9 mouse cellular contexts compared by ENCODE assay signal in the genomic region with DNA sequence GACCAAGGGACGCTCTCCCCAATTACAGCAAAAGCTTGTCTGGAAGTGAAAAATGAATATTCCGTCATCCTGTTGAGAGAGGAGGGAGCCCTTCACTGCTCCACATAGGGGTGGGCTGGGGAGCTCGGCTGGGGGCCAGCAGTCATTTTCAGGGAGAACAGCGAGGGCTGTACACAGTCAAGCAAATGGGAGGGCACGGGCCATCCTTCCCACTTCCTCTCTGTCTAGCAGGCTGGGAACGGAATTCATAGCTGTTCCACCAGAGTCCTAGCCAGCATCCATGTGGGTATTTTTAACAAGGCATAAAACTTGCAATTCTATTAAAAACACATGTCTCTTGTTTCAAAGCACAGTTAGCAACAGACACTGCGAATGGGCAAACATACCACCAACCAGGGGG. TPM values are rescaled to one million over a fixed set of nuclear protein-coding genes. Genes with fewer than 3 reads are reported as not detected.
A peak's percentile ranks its signal among the peaks of the same experiment; 100 is the strongest.
DNase-seq lines count a peak whose midpoint lies in the region; ATAC-seq lines count a peak whose summit lies in the region.
"Had no signal": no experiment of that assay in that cellular context is flagged by ENCODE, and none has a peak within 500 bp of the region (broad histone marks: within the 10 kb centered on the region; RNA-seq: fewer than 3 reads in every experiment).

No protein-coding gene starts in this region.

- no peak overlapping the region for H3K4me3 ChIP-seq in heart, embryonic 13.5 days
- H3K4me3 ChIP-seq in midbrain, embryonic 15.5 days = no peak overlapping the region

- peaks cover 7% of the 10 kb centered on the region for H3K9me3 ChIP-seq in heart, embryonic 13.5 days
- no peaks in the 10 kb centered on the region for H3K9me3 ChIP-seq in midbrain, embryonic 15.5 days

- 51% methylated on average over 7 of the region's 7 CpGs for WGBS in heart, embryonic 13.5 days
- WGBS in midbrain, embryonic 15.5 days = 76% methylated on average over 7 of the region's 7 CpGs

- H3K27me3 ChIP-seq in heart, embryonic 13.5 days (replicated peaks) = no peaks in the 10 kb centered on the region
- no peaks in the 10 kb centered on the region for H3K27me3 ChIP-seq in midbrain, embryonic 15.5 days (replicated peaks)

- 0 out of 2 replicates have a peak, but pooled peaks cover 3% of the 10 kb centered on the region for H3K36me3 ChIP-seq in heart, embryonic 13.5 days
- no peaks in the 10 kb centered on the region for H3K36me3 ChIP-seq in midbrain, embryonic 15.5 days (replicated peaks)

- no peak for DNase-seq in heart, adult 8-10 months (ENCODE audit: low spot score)
- DNase-seq in forelimb bud, embryonic 11.5 days (ENCODE audit: low read depth, low spot score) = peak; percentile 72
- DNase-seq in kidney, postnatal 4 days = peak; percentile 82 to 87
- DNase-seq in right cerebral cortex, adult 18-20 months = peak; percentile 19
- DNase-seq in cerebellum, adult 9-10 months = no peak

- ATAC-seq in heart, embryonic 13.5 days (ENCODE audit: extremely low read depth, insufficient number of reproducible peaks, low FRiP score, low TSS enrichment) = no peak
- no peak for ATAC-seq in granulocyte monocyte progenitor cell, adult 5-6 weeks (replicated peaks; ENCODE audit: poor library complexity, severe bottlenecking)
- no peak for ATAC-seq in midbrain, embryonic 15.5 days (replicated peaks)

- no peak overlapping the region for H3K9ac ChIP-seq in heart, embryonic 13.5 days
- H3K9ac ChIP-seq in midbrain, embryonic 15.5 days = no peak overlapping the region
- H3K9ac ChIP-seq: liver, embryonic 14.5 days had no signal

- no peak overlapping the region for H3K4me2 ChIP-seq in heart, embryonic 13.5 days
- no peak overlapping the region for H3K4me2 ChIP-seq in midbrain, embryonic 15.5 days

- peaks cover 38% of the 10 kb centered on the region for H3K4me1 ChIP-seq in heart, embryonic 13.5 days
- H3K4me1 ChIP-seq in midbrain, embryonic 15.5 days = 0 out of 2 replicates have a peak, but pooled peaks cover 8% of the 10 kb centered on the region

- peak overlapping the region; percentile 36; the same call in 1 of the 2 replicates for H3K27ac ChIP-seq in heart, embryonic 13.5 days (replicated peaks)
- H3K27ac ChIP-seq in midbrain, embryonic 15.5 days = no peak overlapping the region
- H3K27ac ChIP-seq: liver, embryonic 14.5 days had no signal

RNA-seq across cellular contexts. Expression of gene Pdzd2, which starts 59.0 kb away (rescaled TPM):
- polyA plus RNA-seq in heart, embryonic 13.5 days (2015; fragmentation: Nextera tagmentation; extraction: Ambion mirVana) = 11.9 and 14.5 TPM in 2 replicates
- 10 to 100 TPM; 65.7 to 97.5 (median 80.6) TPM for total RNA-seq in heart, adult 8-10 months (2022)
- total RNA-seq in granulocyte monocyte progenitor cell, adult 5-6 weeks (2014; fragmentation: Nextera tagmentation) = 0.13 and 0.28 TPM in 2 replicates
- 0.15 and 0.17 TPM in 2 replicates for total RNA-seq in granulocyte monocyte progenitor cell, adult 5-6 weeks (2017)
- 14.5 and 17.5 TPM in 2 replicates for polyA plus RNA-seq in midbrain, embryonic 15.5 days (2015; fragmentation: Nextera tagmentation; extraction: Ambion mirVana)

Comparison
In these comparisons a context has a peak if more than half of its experiments do, and no peak if none do; other contexts are left out.
1. DNase-seq: peak in forelimb bud, embryonic 11.5 days (single experiment), kidney, postnatal 4 days (2 of 2) and right cerebral cortex, adult 18-20 months (single experiment); none in heart, adult 8-10 months (single experiment) and cerebellum, adult 9-10 months (single experiment).
2. RNA of gene Pdzd2, which starts 59.0 kb away (total RNA-seq): 65.7 to 97.5 TPM in heart, adult 8-10 months; 0.13 to 0.28 TPM in granulocyte monocyte progenitor cell, adult 5-6 weeks; every median in the first group is over 10 times any median in the second.